Mouse (Mus musculus) spleen, adult 2 months (tissue): ENCODE results near the gene Tuba3a.

Source experiments
- CTCF ChIP-seq: fragments of 200-500 bp; IDR thresholded peaks from 2 replicates; pipeline ENCODE4 v1.5.1; 2011; ENCODE audit warnings: mild to moderate bottlenecking, inconsistent platforms; ENCODE audit not compliant: insufficient read depth, insufficient read length, insufficient replicate concordance; ENCODE audit errors: extremely low read depth
- POLR2A ChIP-seq: fragments of 200-500 bp; IDR thresholded peaks from 2 replicates; pipeline ENCODE4 v1.6.1; 2011; ENCODE audit warnings: low read depth, low read length, inconsistent platforms

DNA sequence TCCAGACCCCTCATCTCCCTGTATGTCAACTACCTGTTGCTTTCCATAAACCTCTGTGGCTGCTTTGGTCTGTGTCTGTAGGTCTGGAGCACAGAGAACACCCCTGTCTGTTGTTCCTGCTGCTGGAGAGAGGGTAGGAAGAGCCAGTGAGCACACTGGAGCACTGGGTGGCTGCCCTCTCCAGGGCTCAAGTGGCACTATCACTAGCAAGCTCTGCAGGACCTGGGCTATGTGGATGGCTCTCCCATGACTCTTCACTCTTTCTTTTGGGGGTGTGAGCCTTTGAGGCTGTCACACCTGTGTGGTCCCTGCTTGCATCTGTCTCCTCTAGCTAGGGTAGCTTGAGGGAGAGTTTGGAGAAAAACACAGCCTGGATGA lies 34.1 kb upstream of the Tuba3a start:
- no peak for TF ChIP-seq POLR2A
- no peak for TF ChIP-seq CTCF
